Mouse (Mus musculus) forebrain, embryonic 14.5 days (tissue): ENCODE results near the gene Slc30a1. TPM values are rescaled to one million over a fixed set of nuclear protein-coding genes. Genes with fewer than 3 reads are reported as not detected.
A peak's percentile ranks its signal among the peaks of the same experiment; 100 is the strongest.

Source experiments
- ATAC-seq: fragments of 200-750 bp; cut with Nextera tagmentation; 2 replicates; pipeline ENCODE4 v1.8.0; 2017; ENCODE audit warnings: mild to moderate bottlenecking, moderate library complexity
- DNase-seq: peaks from one replicate; pipeline ENCODE4 v3.0.0-alpha.2; 2015; ENCODE audit warnings: low spot score
- H3K27ac ChIP-seq: fragments of 300-500 bp; sonication (generic); 2 replicates; pipeline ENCODE4 v1.5.1; 2014; ENCODE audit warnings: low read depth, mild to moderate bottlenecking, control low read depth, low read length, moderate library complexity
- H3K27me3 ChIP-seq: fragments of 300-500 bp; sonication (generic); replicated peaks from 2 replicates; pipeline ENCODE4 v1.6.1; 2014; ENCODE audit warnings: low read length, control low read depth, mixed read lengths; ENCODE audit not compliant: control insufficient read depth, insufficient read depth
- H3K36me3 ChIP-seq: fragments of 300-500 bp; sonication (generic); 2 replicates; pipeline ENCODE4 v1.6.1; 2014; ENCODE audit warnings: low read length, control low read depth; ENCODE audit not compliant: control insufficient read depth, insufficient read depth
- H3K4me1 ChIP-seq: fragments of 300-500 bp; sonication (generic); 2 replicates; pipeline ENCODE4 v1.6.1; 2014; ENCODE audit warnings: antibody characterized with exemption, low read length, control low read depth; ENCODE audit not compliant: control insufficient read depth, insufficient read depth
- H3K4me2 ChIP-seq: fragments of 300-500 bp; sonication (generic); 2 replicates; pipeline ENCODE4 v1.6.1; 2014; ENCODE audit warnings: mild to moderate bottlenecking, control low read depth, low read length
- H3K4me3 ChIP-seq: fragments of 300-500 bp; sonication (generic); 2 replicates; pipeline ENCODE4 v1.5.1; 2014; ENCODE audit warnings: low read depth, low read length, control low read depth
- H3K9ac ChIP-seq: fragments of 300-500 bp; sonication (generic); 2 replicates; pipeline ENCODE4 v1.6.1; 2014; ENCODE audit warnings: mild to moderate bottlenecking, low read length, control low read depth, moderate library complexity
- H3K9me3 ChIP-seq: fragments of 300-500 bp; sonication (generic); replicated peaks from 2 replicates; pipeline ENCODE4 v1.6.1; 2016; ENCODE audit warnings: low read length, control low read depth, mixed read lengths; ENCODE audit not compliant: control insufficient read depth
- WGBS: fragments of 180-500 bp; shearing (Covaris S2); extraction: QIAGEN DNeasy Blood & Tissue Kit; methylation state at CpG from one replicate; pipeline ENCODE4 v1.1.7; 2014; 5-methylcytosine and 5-hydroxymethylcytosine counted together
- polyA plus RNA-seq: library from polyadenylated mRNA; unstranded; fragments of >200 nt; fragmentation: Nextera tagmentation; extraction: Ambion mirVana; gene quantifications from 2 replicates; pipeline ENCODE4 v1.2.1, GENCODE M21; 2014

The Slc30a1 gene
- polyA plus RNA-seq, 1 experiment from 2014 or later = 2.0 TPM

DNA sequence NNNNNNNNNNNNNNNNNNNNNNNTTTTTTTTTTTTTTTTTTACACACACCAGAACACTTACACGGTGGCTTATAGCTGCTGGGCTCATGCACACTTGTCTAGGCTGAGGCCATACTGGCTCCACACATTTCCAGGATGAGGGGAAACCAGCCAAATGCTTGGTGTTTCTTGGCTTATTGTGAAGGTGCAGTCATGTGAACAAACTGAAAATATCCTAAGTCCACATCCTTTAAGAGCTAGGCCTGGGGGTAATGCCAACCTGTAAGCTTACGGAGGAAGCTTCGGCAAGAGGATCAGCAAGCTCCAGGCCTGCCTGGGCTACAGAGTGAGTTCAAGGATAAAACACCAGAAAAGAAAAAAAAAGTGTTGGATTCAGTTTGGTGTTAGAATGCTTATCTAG is 50.8 kb downstream of the Slc30a1 start:
- H3K9ac ChIP-seq = no peak overlapping the region
- H3K36me3 ChIP-seq = no peaks in the 10 kb centered on the region
- peak; percentile 46 for DNase-seq
- H3K27ac ChIP-seq = no peak overlapping the region
- H3K9me3 ChIP-seq = no peaks in the 10 kb centered on the region
- H3K4me2 ChIP-seq = no peak overlapping the region
- no peaks in the 10 kb centered on the region for H3K27me3 ChIP-seq
- WGBS = 68% methylated on average over 3 of the region's 3 CpGs
- no peak for ATAC-seq
- H3K4me1 ChIP-seq = no peaks in the 10 kb centered on the region
- no peak overlapping the region for H3K4me3 ChIP-seq

DNA sequence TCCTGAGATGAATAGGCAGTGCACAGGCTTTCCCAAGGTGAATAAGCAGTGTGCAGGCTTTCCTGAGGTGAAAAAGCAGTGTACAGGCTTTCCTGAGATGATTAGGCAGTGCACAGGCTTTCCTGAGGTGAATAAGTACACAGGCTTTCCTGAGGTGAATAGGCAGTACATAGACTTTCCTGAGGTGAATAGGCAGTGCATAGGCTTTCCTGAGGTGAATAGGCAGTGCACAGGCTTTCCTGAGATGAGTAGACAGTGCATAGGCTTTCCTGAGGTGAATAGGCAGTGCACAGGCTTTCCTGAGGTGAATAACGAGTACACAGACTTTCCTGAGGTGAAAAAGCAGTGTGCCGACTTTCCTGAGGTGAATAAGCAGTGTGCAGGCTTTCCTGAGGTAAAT is 54.4 kb downstream of the Slc30a1 start:
- H3K4me2 ChIP-seq = no peak overlapping the region
- no peak overlapping the region for H3K27ac ChIP-seq
- no peaks in the 10 kb centered on the region for H3K36me3 ChIP-seq
- H3K27me3 ChIP-seq = no peaks in the 10 kb centered on the region
- H3K9ac ChIP-seq = no peak overlapping the region
- H3K9me3 ChIP-seq = no peaks in the 10 kb centered on the region
- no peak overlapping the region for H3K4me3 ChIP-seq
- WGBS = 56% methylated on average over 2 of the region's 2 CpGs
- H3K4me1 ChIP-seq = no peaks in the 10 kb centered on the region
- ATAC-seq = no peak
- DNase-seq = no peak

Other genes starting within 250 kb of the Slc30a1 start
- 24.6 and 34.3 TPM in 2 replicates for gene Lpgat1, start 188.9 kb upstream of the Slc30a1 start, polyA plus RNA-seq
- gene Nek2, start 85.3 kb upstream of the Slc30a1 start, polyA plus RNA-seq = 19.7 and 22.7 TPM in 2 replicates
- gene Rd3, start 70.6 kb downstream of the Slc30a1 start, polyA plus RNA-seq = 2.4 and 2.7 TPM in 2 replicates
- gene Traf5, start 185.8 kb downstream of the Slc30a1 start, polyA plus RNA-seq = 2.5 and 3.3 TPM in 2 replicates
- gene Rcor3, start 231.3 kb downstream of the Slc30a1 start, polyA plus RNA-seq = 20.1 and 25.1 TPM in 2 replicates